ENCODE assay signal across 15 mouse cellular contexts in the genomic region with DNA sequence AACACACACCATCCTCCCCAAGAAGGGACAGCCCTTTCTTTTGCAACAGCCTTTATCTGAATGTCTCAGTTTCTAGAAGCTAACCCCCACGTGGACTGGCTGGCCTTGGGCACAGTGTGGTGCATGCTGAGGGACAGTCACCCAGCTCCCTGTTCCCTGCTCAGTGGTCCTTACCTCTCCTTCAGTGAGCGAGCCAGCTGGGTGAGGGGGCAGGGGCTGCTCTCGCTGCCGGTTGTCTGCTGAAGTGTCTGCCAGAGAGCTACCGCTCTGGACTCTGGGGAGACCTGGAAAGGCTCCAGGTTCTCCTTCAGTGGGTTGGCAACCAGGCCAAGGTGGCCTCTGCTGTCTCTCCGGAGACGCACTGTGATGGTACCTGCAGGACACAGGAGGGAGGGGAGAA. TPM values are rescaled to one million over a fixed set of nuclear protein-coding genes. Genes with fewer than 3 reads are reported as not detected.
DNase-seq lines count a peak whose midpoint lies in the region; ATAC-seq lines count a peak whose summit lies in the region.
"Had no signal": no experiment of that assay in that cellular context is flagged by ENCODE, and none has a peak within 500 bp of the region (broad histone marks: within the 10 kb centered on the region; RNA-seq: fewer than 3 reads in every experiment).

No protein-coding gene starts in this region.

- H3K36me3 ChIP-seq in hindbrain, embryonic 10.5 days, result no peaks in the 10 kb centered on the region
- H3K36me3 ChIP-seq in hindbrain, embryonic 16.5 days (ENCODE audit: control insufficient read depth, insufficient read depth, low read length), result no peaks in the 10 kb centered on the region
- no peaks in the 10 kb centered on the region for H3K36me3 ChIP-seq in limb, embryonic 13.5 days
- no peaks in the 10 kb centered on the region for H3K36me3 ChIP-seq in limb, embryonic 10.5 days
- H3K36me3 ChIP-seq: heart, embryonic 10.5 days had no signal

- no peak for DNase-seq in hindbrain, embryonic 10.5 days (ENCODE audit: low spot score)
- DNase-seq in limb, embryonic 10.5 days (ENCODE audit: low spot score), result no peak
- DNase-seq in adrenal gland, postnatal 10 days, result peak; percentile 61
- peak; percentile 72 to 75 for DNase-seq in adrenal gland, postnatal 36 days
- DNase-seq: gastrocnemius, postnatal 25 days; heart, postnatal 36 days; lung, adult 18-20 months; lung, postnatal 36 days had no signal

- no peak for ATAC-seq in hindbrain, embryonic 16.5 days
- ATAC-seq in limb, embryonic 13.5 days (ENCODE audit: low FRiP score, low read depth), result no peak
- ATAC-seq in megakaryocyte, adult 5-6 weeks (ENCODE audit: poor library complexity, severe bottlenecking), result no peak
- ATAC-seq: inflammation-experienced regulatory T-cells, adult 6 months had no signal

- 76% methylated on average over 7 of the region's 7 CpGs for WGBS in hindbrain, embryonic 10.5 days
- WGBS in hindbrain, embryonic 16.5 days, result 47% methylated on average over 7 of the region's 7 CpGs
- 67% methylated on average over 7 of the region's 7 CpGs for WGBS in limb, embryonic 13.5 days
- 84% methylated on average over 7 of the region's 7 CpGs for WGBS in limb, embryonic 10.5 days

- no peak overlapping the region for H3K4me2 ChIP-seq in hindbrain, embryonic 16.5 days (ENCODE audit: low read length)
- H3K4me2 ChIP-seq in limb, embryonic 13.5 days (replicated peaks), result no peak overlapping the region
- H3K4me2 ChIP-seq: midbrain, embryonic 11.5 days had no signal

- H3K9ac ChIP-seq in hindbrain, embryonic 16.5 days (ENCODE audit: low read depth, low read length), result no peak overlapping the region
- H3K9ac ChIP-seq in limb, embryonic 13.5 days, result peak overlapping the region; percentile 31; the same call in 1 of the 2 replicates

- H3K27ac ChIP-seq in hindbrain, embryonic 10.5 days, result peak overlapping the region; percentile 45; the same call in 1 of the 2 replicates
- no peak overlapping the region for H3K27ac ChIP-seq in hindbrain, embryonic 16.5 days (ENCODE audit: low read depth, low read length)
- H3K27ac ChIP-seq in limb, embryonic 13.5 days, result no peak overlapping the region
- H3K27ac ChIP-seq in limb, embryonic 10.5 days, result no peak overlapping the region
- H3K27ac ChIP-seq: heart, embryonic 10.5 days; left cerebral cortex, adult 2 months had no signal

- H3K9me3 ChIP-seq in hindbrain, embryonic 10.5 days, result no peaks in the 10 kb centered on the region
- H3K9me3 ChIP-seq in hindbrain, embryonic 16.5 days (ENCODE audit: control insufficient read depth, low read length), result no peaks in the 10 kb centered on the region
- H3K9me3 ChIP-seq in limb, embryonic 13.5 days, result no peaks in the 10 kb centered on the region
- H3K9me3 ChIP-seq in limb, embryonic 10.5 days (replicated peaks), result no peaks in the 10 kb centered on the region
- H3K9me3 ChIP-seq: heart, embryonic 10.5 days had no signal

- H3K4me1 ChIP-seq in hindbrain, embryonic 10.5 days (replicated peaks), result peaks cover 68% of the 10 kb centered on the region
- H3K4me1 ChIP-seq in hindbrain, embryonic 16.5 days (ENCODE audit: control insufficient read depth, insufficient read depth, low read depth, low read length), result peaks cover 27% of the 10 kb centered on the region
- peaks cover 76% of the 10 kb centered on the region for H3K4me1 ChIP-seq in limb, embryonic 13.5 days
- H3K4me1 ChIP-seq in limb, embryonic 10.5 days, result peaks cover 72% of the 10 kb centered on the region

- H3K27me3 ChIP-seq in hindbrain, embryonic 10.5 days (ENCODE audit: insufficient read depth, poor library complexity, severe bottlenecking), result peaks cover 4% of the 10 kb centered on the region; the same call in 1 of the 2 replicates
- H3K27me3 ChIP-seq in hindbrain, embryonic 16.5 days (replicated peaks; ENCODE audit: control insufficient read depth, insufficient read depth, low read length), result no peaks in the 10 kb centered on the region
- H3K27me3 ChIP-seq in limb, embryonic 13.5 days, result no peaks in the 10 kb centered on the region; the same call in 1 of the 2 replicates
- no peaks in the 10 kb centered on the region for H3K27me3 ChIP-seq in limb, embryonic 10.5 days (ENCODE audit: low read depth, poor library complexity, severe bottlenecking)

- H3K4me3 ChIP-seq in hindbrain, embryonic 10.5 days, result no peak overlapping the region
- H3K4me3 ChIP-seq in hindbrain, embryonic 16.5 days (ENCODE audit: low read length), result no peak overlapping the region
- H3K4me3 ChIP-seq in limb, embryonic 13.5 days, result no peak overlapping the region
- no peak overlapping the region for H3K4me3 ChIP-seq in limb, embryonic 10.5 days
- H3K4me3 ChIP-seq: heart, embryonic 10.5 days; left cerebral cortex, adult 2 months had no signal

RNA-seq across cellular contexts. Expression of a gene that starts 16.7 kb away (rescaled TPM):
- 0.06 and 0.31 TPM in 2 replicates for polyA plus RNA-seq in hindbrain, embryonic 10.5 days (2016; fragmentation: Nextera tagmentation; extraction: Ambion mirVana)
- 0.27 and 0.31 TPM in 2 replicates for polyA plus RNA-seq in hindbrain, embryonic 16.5 days (2015; fragmentation: Nextera tagmentation; extraction: Ambion mirVana)
- 0.38 and 0.55 TPM in 2 replicates for polyA plus RNA-seq in limb, embryonic 13.5 days (2015; fragmentation: Nextera tagmentation; extraction: Ambion mirVana)
- polyA plus RNA-seq in limb, embryonic 10.5 days (2016; fragmentation: Nextera tagmentation; extraction: Ambion mirVana), result not detected in 2 replicates
- 1 to 10 TPM; 2.3 to 6.1 TPM for total RNA-seq in adrenal gland, postnatal 10 days (2021)
- total RNA-seq in adrenal gland, postnatal 36 days (2021), result 1 to 10 TPM in 1 of 2 experiments, under 1 TPM in 1; 0.82 to 3.7 TPM
- total RNA-seq in megakaryocyte, adult 5-6 weeks (2015), result 0.91 and 1.6 TPM in 2 replicates
- 0.77 and 1.3 TPM in 2 replicates for total RNA-seq in megakaryocyte, adult 5-6 weeks (2017)
- polyA plus RNA-seq: inflammation-experienced regulatory T-cells, adult 6 months had no signal

RNA-seq across cellular contexts. Expression of a gene that starts 17.2 kb away (rescaled TPM):
- 395 and 442 TPM in 2 replicates for polyA plus RNA-seq in hindbrain, embryonic 10.5 days (2016; fragmentation: Nextera tagmentation; extraction: Ambion mirVana)
- 343 and 396 TPM in 2 replicates for polyA plus RNA-seq in hindbrain, embryonic 16.5 days (2015; fragmentation: Nextera tagmentation; extraction: Ambion mirVana)
- polyA plus RNA-seq in limb, embryonic 13.5 days (2015; fragmentation: Nextera tagmentation; extraction: Ambion mirVana), result 329 and 338 TPM in 2 replicates
- 400 and 433 TPM in 2 replicates for polyA plus RNA-seq in limb, embryonic 10.5 days (2016; fragmentation: Nextera tagmentation; extraction: Ambion mirVana)
- total RNA-seq in adrenal gland, postnatal 10 days (2021), result 100 to 1,000 TPM; 152 to 180 TPM
- 100 to 1,000 TPM; 245 to 370 TPM for total RNA-seq in adrenal gland, postnatal 36 days (2021)
- 92.0 and 94.4 TPM in 2 replicates for total RNA-seq in megakaryocyte, adult 5-6 weeks (2015)
- total RNA-seq in megakaryocyte, adult 5-6 weeks (2017), result 88.7 and 110 TPM in 2 replicates

RNA-seq across cellular contexts. Expression of a gene that starts 53.4 kb away (rescaled TPM):
- polyA plus RNA-seq in hindbrain, embryonic 10.5 days (2016; fragmentation: Nextera tagmentation; extraction: Ambion mirVana), result 19.0 and 30.0 TPM in 2 replicates
- 11.1 and 17.7 TPM in 2 replicates for polyA plus RNA-seq in hindbrain, embryonic 16.5 days (2015; fragmentation: Nextera tagmentation; extraction: Ambion mirVana)
- polyA plus RNA-seq in limb, embryonic 13.5 days (2015; fragmentation: Nextera tagmentation; extraction: Ambion mirVana), result 18.6 and 18.8 TPM in 2 replicates
- polyA plus RNA-seq in limb, embryonic 10.5 days (2016; fragmentation: Nextera tagmentation; extraction: Ambion mirVana), result 17.9 and 20.2 TPM in 2 replicates
- 10 to 100 TPM; 42.5 to 51.3 TPM for total RNA-seq in adrenal gland, postnatal 10 days (2021)
- total RNA-seq in adrenal gland, postnatal 36 days (2021), result 10 to 100 TPM; 66.5 to 76.6 TPM
- 16.2 and 19.9 TPM in 2 replicates for total RNA-seq in megakaryocyte, adult 5-6 weeks (2015)
- 18.2 and 29.8 TPM in 2 replicates for total RNA-seq in megakaryocyte, adult 5-6 weeks (2017)

Comparison
In these comparisons a context has a peak if more than half of its experiments do, and no peak if none do; other contexts are left out.
1. DNase-seq: peak in adrenal gland, postnatal 10 days (single experiment) and adrenal gland, postnatal 36 days (2 of 2); none in hindbrain, embryonic 10.5 days (single experiment) and limb, embryonic 10.5 days (single experiment).